Mouse (Mus musculus): ENCODE measurements around the gene Hunk.

- no peak for TF ChIP-seq UBTF (IDR thresholded peaks at IDR 0.05; ENCODE audit: borderline replicate concordance, insufficient read depth, low read depth, low read length)
- no peak for TF ChIP-seq RAD21 (IDR thresholded peaks at IDR 0.05; ENCODE audit: low read depth, low read length)
- no peak for TF ChIP-seq CTCF (IDR thresholded peaks at IDR 0.05 in 2 of 3, conservative IDR thresholded peaks at IDR 0.05 in 1 of 3; ENCODE audit: control insufficient read depth in 1 of 3, insufficient read depth in 1 of 3, low read depth in 2 of 3, low read length in 3 of 3, poor library complexity in 1 of 3, severe bottlenecking in 1 of 3)
- no peak for TF ChIP-seq POLR2A (IDR thresholded peaks at IDR 0.05; ENCODE audit: control insufficient read depth in 1 of 2, insufficient read depth in 1 of 2, low read depth in 1 of 2, low read length in 2 of 2, poor library complexity in 1 of 2)
- TF ChIP-seq CHD1 (IDR thresholded peaks at IDR 0.05; ENCODE audit: low read depth, low read length) = no peak
- no peak for TF ChIP-seq USF2 (IDR thresholded peaks at IDR 0.05; ENCODE audit: borderline replicate concordance in 1 of 2, insufficient read depth in 1 of 2, low read depth in 1 of 2, low read length in 2 of 2)
- no peak for TF ChIP-seq TAL1 (IDR thresholded peaks at IDR 0.05; ENCODE audit: low read length)
- no peak for TF ChIP-seq BHLHE40 (IDR thresholded peaks at IDR 0.05; ENCODE audit: borderline replicate concordance, low read depth, low read length)
- TF ChIP-seq EP300 (IDR thresholded peaks at IDR 0.05; ENCODE audit: low read depth in 1 of 2, low read length in 2 of 2) = no peak
- no peak for TF ChIP-seq GATA1 (IDR thresholded peaks at IDR 0.05; ENCODE audit: low read depth, low read length)
These were observed 42.2 kb downstream of the Hunk start for GRCm38 (mm10) chr16:90427838-90428630.

Data from MEL (cell line).